8 mouse cellular contexts compared by ENCODE assay signal in genomic region chr3:95124246-95124645, GRCm38 (mm10). TPM values are rescaled to one million over a fixed set of nuclear protein-coding genes. Genes with fewer than 3 reads are reported as not detected.
A peak's percentile ranks its signal among the peaks of the same experiment; 100 is the strongest.
DNase-seq lines count a peak whose midpoint lies in the region; ATAC-seq and TF ChIP-seq lines count a peak whose summit lies in the region.

Tmod4 (plus strand) TSS chr3:95124476.

- H3K4me2 ChIP-seq in lung, embryonic 16.5 days (ENCODE audit: low read depth, low read length): 0 out of 2 replicates have a peak within 1 kb of the TSS, but pooled peaks have one; percentile 2
- no peak within 1 kb of the TSS for H3K4me2 ChIP-seq in midbrain, postnatal 0 days (ENCODE audit: low read depth, low read length, poor library complexity, severe bottlenecking)

- H3K9me3 ChIP-seq in lung, embryonic 16.5 days (ENCODE audit: control insufficient read depth, low read length): no peaks in the 10 kb centered on the region
- H3K9me3 ChIP-seq in midbrain, postnatal 0 days (ENCODE audit: low read length): no peaks in the 10 kb centered on the region

- peak within 1 kb of the TSS; percentile 16; the same call in 1 of the 2 replicates for H3K9ac ChIP-seq in lung, embryonic 16.5 days (ENCODE audit: low read length)
- H3K9ac ChIP-seq in midbrain, postnatal 0 days (replicated peaks; ENCODE audit: low read length, poor library complexity, severe bottlenecking): no peak within 1 kb of the TSS

- H3K4me3 ChIP-seq in lung, embryonic 16.5 days (ENCODE audit: low read length): no peak within 1 kb of the TSS
- no peak within 1 kb of the TSS for H3K4me3 ChIP-seq in midbrain, postnatal 0 days (ENCODE audit: low read depth, low read length)

- peak; percentile 60 for TF ChIP-seq CTCF in midbrain, postnatal 0 days (IDR thresholded peaks at IDR 0.05)

- H3K27me3 ChIP-seq in lung, embryonic 16.5 days (ENCODE audit: control insufficient read depth, insufficient read depth, low read depth, low read length): no peaks in the 10 kb centered on the region
- no peaks in the 10 kb centered on the region for H3K27me3 ChIP-seq in midbrain, postnatal 0 days (ENCODE audit: insufficient read depth, low read length)

- no peak for DNase-seq in lung, adult 18-20 months
- peak; percentile 37 for DNase-seq in heart, postnatal 4 days
- no peak for DNase-seq in midbrain, postnatal 0 days (ENCODE audit: low spot score)
- no peak for DNase-seq in frontal cortex, postnatal 10 days (ENCODE audit: low spot score in 2 of 2)
- DNase-seq in adrenal gland, adult 8-10 months: no peak

- peaks cover 33% of the 10 kb centered on the region for H3K36me3 ChIP-seq in lung, embryonic 16.5 days (ENCODE audit: control insufficient read depth, insufficient read depth, low read length)
- H3K36me3 ChIP-seq in midbrain, postnatal 0 days (ENCODE audit: insufficient read depth, low read length): peaks cover 30% of the 10 kb centered on the region

- peaks cover 15% of the 10 kb centered on the region for H3K4me1 ChIP-seq in lung, embryonic 16.5 days (replicated peaks; ENCODE audit: control insufficient read depth, insufficient read depth, low read length)
- H3K4me1 ChIP-seq in midbrain, postnatal 0 days (ENCODE audit: insufficient read depth, low read length): no peaks in the 10 kb centered on the region

- WGBS in lung, embryonic 16.5 days: 41% methylated on average over 6 of the region's 6 CpGs
- 60% methylated on average over 6 of the region's 6 CpGs for WGBS in midbrain, postnatal 0 days

- ATAC-seq in lung, embryonic 16.5 days (ENCODE audit: low read depth): peak; percentile 21; the same call in 1 of the 2 replicates
- peak; percentile 63 for ATAC-seq in erythroblast, adult 5-6 weeks (replicated peaks; ENCODE audit: low FRiP score, poor library complexity, severe bottlenecking)
- ATAC-seq in midbrain, postnatal 0 days (ENCODE audit: low FRiP score): no peak
- ATAC-seq in activated CD4-positive, CD25-positive, alpha-beta regulatory T cell, adult 4 months: no peak

- H3K27ac ChIP-seq in lung, embryonic 16.5 days (ENCODE audit: low read length): peak within 1 kb of the TSS; percentile 66
- H3K27ac ChIP-seq in midbrain, postnatal 0 days (ENCODE audit: low read depth, low read length): no peak within 1 kb of the TSS

RNA-seq across cellular contexts. Expression of gene Tmod4, which starts in this region (rescaled TPM):
- 2.7 and 4.4 TPM in 2 replicates for polyA plus RNA-seq in lung, embryonic 16.5 days (2015; fragmentation: Nextera tagmentation; extraction: Ambion mirVana)
- not detected in 2 replicates for total RNA-seq in erythroblast, adult 5-6 weeks (2015; ENCODE audit: low replicate concordance)
- total RNA-seq in erythroblast, adult 5-6 weeks (2017; ENCODE audit: low replicate concordance): 0.17 and 3.3 TPM in 2 replicates
- total RNA-seq in heart, postnatal 4 days (2021): 1 to 10 TPM; 3.2 to 3.4 TPM
- not detected in 2 replicates for total RNA-seq in midbrain, postnatal 0 days (2014; rRNA removed)
- 0.41 and 0.49 TPM in 2 replicates for polyA plus RNA-seq in midbrain, postnatal 0 days (2015; fragmentation: Nextera tagmentation; extraction: Ambion mirVana)
- polyA plus RNA-seq in activated CD4-positive, CD25-positive, alpha-beta regulatory T cell, adult 4 months (2017; shearing (Covaris generic)): 1 to 10 TPM; 2.5 to 3.7 TPM
- 1 to 10 TPM in 1 of 4 experiments, under 1 TPM in 1, not detected in 2; 0.56 to 1.5 TPM for total RNA-seq in adrenal gland, adult 8-10 months (2022)

Comparison
In these comparisons a context has a peak if more than half of its experiments do, and no peak if none do; other contexts are left out.
1. ATAC-seq: peak in lung, embryonic 16.5 days (single experiment) and erythroblast, adult 5-6 weeks (single experiment); none in midbrain, postnatal 0 days (single experiment) and activated CD4-positive, CD25-positive, alpha-beta regulatory T cell, adult 4 months (single experiment).